Mouse (Mus musculus) bone marrow, adult 2 months (tissue): Measurements from ENCODE around the gene Canx. TPM values are rescaled to one million over a fixed set of nuclear protein-coding genes. Genes with fewer than 3 reads are reported as not detected.
A peak's percentile ranks its signal among the peaks of the same experiment; 100 is the strongest.
"Not testable (repeated sequence)": the region's sequence is repeated elsewhere in the genome, so short reads cannot be mapped to it uniquely, and the experiment has no call there.

Experiments used
- H3K27ac ChIP-seq: fragments of 200-500 bp; 2 replicates; pipeline ENCODE4 v1.5.1; 2012; ENCODE audit warnings: low read depth, mild to moderate bottlenecking, control low read depth, inconsistent platforms, low read length; ENCODE audit not compliant: control insufficient read depth, poor library complexity, insufficient read depth
- H3K4me1 ChIP-seq: fragments of 200-500 bp; 2 replicates; pipeline ENCODE4 v1.6.1; 2011; ENCODE audit warnings: low read length; ENCODE audit not compliant: control insufficient read depth, insufficient read depth
- H3K4me3 ChIP-seq: fragments of 200-500 bp; replicated peaks from 2 replicates; pipeline ENCODE3; 2011; ENCODE audit warnings: mild to moderate bottlenecking, low read depth, low read length, control low read depth; ENCODE audit not compliant: control insufficient read depth
- CTCF ChIP-seq: fragments of 200-500 bp; IDR thresholded peaks from 2 replicates; pipeline ENCODE4 v1.5.1; 2011; ENCODE audit warnings: low read length, control low read depth; ENCODE audit not compliant: control insufficient read depth, insufficient read depth
- POLR2A ChIP-seq: fragments of 200-500 bp; IDR thresholded peaks from 2 replicates; pipeline ENCODE4 v1.6.1; 2011; ENCODE audit warnings: low read depth, mild to moderate bottlenecking, control low read depth, low read length, borderline replicate concordance; ENCODE audit not compliant: control insufficient read depth
- WGBS: fragments of 180-500 bp; shearing (Covaris S2); methylation state at CpG from one replicate; pipeline ENCODE4 v1.1.7; 2018; 5-methylcytosine and 5-hydroxymethylcytosine counted together
- polyA plus RNA-seq: library from polyadenylated mRNA; stranded (reverse); fragments of >200 nt; gene quantifications from 2 replicates; pipeline ENCODE4 v1.2.4, GENCODE M21; 2011; ENCODE audit warnings: low replicate concordance; ENCODE audit not compliant: missing spikeins, insufficient read depth, insufficient read length

Canx gene
- polyA plus RNA-seq, 1 experiment, result 195 TPM

GRCm38 (mm10) chr11:50326302-50326966 is 961 bp upstream of the Canx start:
- WGBS, result under 1% methylated on average over 7 of the region's 7 CpGs
- no peak for TF ChIP-seq CTCF
- no peak for TF ChIP-seq POLR2A
- Histone ChIP-seq H3K4me3 (peak overlapping the region; percentile 77), H3K27ac (no peak overlapping the region), H3K4me1 (peaks cover 2% of the 10 kb centered on the region; the same call in 1 of the 2 replicates)

- under 1% methylated on average over 31 of the region's 34 CpGs for WGBS
- Histone ChIP-seq H3K4me1 (peaks cover 2% of the 10 kb centered on the region; the same call in 1 of the 2 replicates), H3K4me3 (peak overlapping the region; percentile 82), H3K27ac (peak overlapping the region; percentile 79)
- TF ChIP-seq CTCF (no peak), POLR2A (no peak)
Observed at GRCm38 (mm10) chr11:50324751-50325471, 562 bp downstream of the Canx start.

DNA sequence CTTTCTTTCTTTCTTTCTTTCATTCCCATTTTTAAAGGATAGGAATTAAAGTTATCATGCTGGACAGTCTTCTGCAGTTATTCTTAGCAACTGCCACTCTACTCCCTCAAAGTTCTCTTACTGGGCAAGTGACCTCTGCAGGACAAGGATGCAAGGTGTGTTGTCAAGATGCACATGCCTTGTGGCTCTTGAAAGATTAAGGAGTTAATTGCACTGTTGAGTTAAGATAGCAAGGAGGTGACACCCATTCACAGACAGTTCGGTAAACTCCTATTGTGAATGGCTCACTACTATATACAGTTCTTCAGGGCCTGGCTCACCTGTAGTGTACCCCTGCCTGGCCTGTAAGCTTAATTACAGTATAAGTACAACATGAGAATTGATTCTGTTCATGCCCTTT is 1.6 kb downstream of the Canx start:
- Histone ChIP-seq H3K4me1 (peaks cover 2% of the 10 kb centered on the region; the same call in 1 of the 2 replicates), H3K4me3 (peak overlapping the region; percentile 10), H3K27ac (no peak overlapping the region)
- no peak for TF ChIP-seq POLR2A
- no peak for TF ChIP-seq CTCF
- WGBS, result 3% methylated on average over 1 of the region's 1 CpGs

DNA sequence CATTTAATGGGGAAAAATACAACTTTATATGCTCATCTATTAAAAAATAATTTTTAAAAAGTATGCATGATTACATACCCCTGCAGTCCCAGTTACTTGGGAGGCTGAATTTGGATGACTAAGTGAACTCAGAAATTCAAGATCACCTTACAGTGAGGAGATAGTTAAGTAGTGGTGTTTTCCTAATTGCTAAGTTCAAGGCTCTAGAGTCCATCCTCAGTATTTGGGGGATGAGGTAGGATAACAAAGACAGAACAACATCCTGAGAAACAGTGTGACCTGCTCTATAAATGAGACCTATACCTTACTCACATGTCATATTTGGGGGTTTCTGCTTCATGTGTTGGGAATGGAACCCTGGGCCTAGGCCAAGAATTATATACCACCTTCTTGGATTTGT is 3.1 kb downstream of the Canx start:
- no peak overlapping the region for H3K27ac ChIP-seq
- H3K4me3 ChIP-seq, result no peak overlapping the region
- TF ChIP-seq POLR2A, result no peak
- no peak for TF ChIP-seq CTCF
- no peaks in the 10 kb centered on the region; the same call in 1 of the 2 replicates for H3K4me1 ChIP-seq

- Histone ChIP-seq H3K4me3 (no peak overlapping the region), H3K4me1 (no peaks in the 10 kb centered on the region; the same call in 1 of the 2 replicates), H3K27ac (no peak overlapping the region)
- 82% methylated on average over 6 of the region's 6 CpGs for WGBS
- TF ChIP-seq CTCF, result no peak
- TF ChIP-seq POLR2A, result no peak
Observed at GRCm38 (mm10) chr11:50321239-50321638, 4.2 kb downstream of the Canx start.

DNA sequence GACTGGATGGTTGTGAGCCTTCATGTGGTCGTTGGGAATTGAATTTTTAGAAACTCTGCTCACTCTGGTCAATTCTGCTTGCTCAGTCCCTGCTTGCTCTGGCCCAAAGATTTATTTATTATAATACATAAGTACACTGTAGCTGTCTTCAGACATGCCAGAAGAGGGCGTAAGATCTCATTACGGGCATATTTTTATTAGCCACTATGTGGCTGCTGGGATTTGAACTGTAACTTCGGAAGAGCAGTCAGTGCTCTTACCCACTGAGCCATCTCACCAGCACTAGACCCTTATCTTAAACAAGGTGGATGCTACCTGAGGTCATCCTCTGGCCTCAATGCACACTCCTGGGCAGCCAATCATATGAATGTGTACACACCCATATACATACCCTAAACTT is 6.1 kb downstream of the Canx start:
- 65% methylated on average over 4 of the region's 4 CpGs for WGBS

GRCm38 (mm10) chr11:50312803-50313202 is 12.7 kb downstream of the Canx start:
- TF ChIP-seq POLR2A (no peak), CTCF (no peak)
- Histone ChIP-seq H3K4me1 (no peaks in the 10 kb centered on the region), H3K27ac (no peak overlapping the region), H3K4me3 (no peak overlapping the region)
- WGBS, result 89% methylated on average over 2 of the region's 2 CpGs

More for the DNA sequence above, 6.1 kb downstream of the Canx start:
- not testable (repeated sequence) for H3K4me1 ChIP-seq, H3K27ac ChIP-seq, H3K4me3 ChIP-seq

DNA sequence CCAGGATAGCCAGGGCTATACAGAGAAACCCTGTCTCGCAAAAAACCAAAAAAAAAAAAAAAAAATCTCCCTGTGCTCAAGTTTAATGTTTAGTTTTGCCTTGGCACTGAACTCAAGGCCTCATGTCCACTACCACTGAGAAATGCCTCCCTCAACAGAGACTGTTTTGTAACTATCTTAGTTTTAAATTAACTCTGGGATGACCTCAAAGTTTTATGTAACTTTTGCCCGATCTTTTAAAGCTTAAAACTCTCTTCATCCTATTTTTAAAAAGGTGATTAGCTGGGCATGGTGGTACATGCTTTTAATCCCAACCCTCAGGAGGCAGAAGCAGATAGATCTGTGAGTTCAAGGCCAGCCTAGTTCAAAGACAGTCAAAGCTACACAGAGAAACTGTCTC is 22.1 kb downstream of the Canx start:
- TF ChIP-seq CTCF (no peak), POLR2A (no peak)
- H3K4me3 ChIP-seq, result no peak overlapping the region
- 92% methylated on average over 2 of the region's 2 CpGs for WGBS

DNA sequence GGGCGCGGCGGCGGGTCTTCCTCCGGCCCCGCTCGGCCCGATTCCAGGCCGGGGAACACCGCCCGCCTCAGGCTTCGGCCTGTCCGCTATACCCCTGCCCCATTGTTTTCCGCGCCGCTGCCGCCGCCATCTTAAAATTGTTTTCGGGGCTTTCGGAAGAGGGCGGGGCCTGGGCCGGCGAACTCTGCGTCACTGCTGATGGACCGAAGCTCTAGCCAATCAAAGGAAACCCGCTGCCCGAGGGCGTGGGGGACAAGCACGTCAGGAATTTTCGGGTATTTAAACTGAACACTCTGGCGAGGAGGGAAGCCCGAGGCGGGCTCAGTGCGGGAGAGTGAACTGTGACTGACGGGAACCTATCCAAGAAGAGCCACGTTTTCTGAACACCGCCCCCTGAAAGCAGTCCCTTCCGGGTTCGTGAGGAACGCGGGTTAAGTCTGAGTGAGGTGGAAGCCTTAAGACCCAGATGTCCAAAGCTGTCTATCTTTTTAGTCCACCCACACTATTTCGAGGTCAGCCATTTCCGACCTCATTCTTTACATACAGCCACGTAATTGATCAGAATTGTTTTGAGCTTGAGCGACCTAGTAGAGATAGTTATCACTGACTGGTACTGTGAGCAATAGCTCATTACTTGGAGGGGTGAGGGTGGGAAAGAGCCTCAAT is 33.1 kb downstream of the Canx start, which contains the start of gene Maml1:
Maml1 (minus strand) TSS at position 122 of the 666 bp plus-strand sequence.
- H3K4me3 ChIP-seq, result peak within 1 kb of the TSS; percentile 89
- WGBS, result under 1% methylated on average over 45 of the region's 45 CpGs
- peaks cover 5% of the 10 kb centered on the region; the same call in 1 of the 2 replicates for H3K4me1 ChIP-seq
- TF ChIP-seq CTCF, result no peak
- peak; percentile 78 for TF ChIP-seq POLR2A
- H3K27ac ChIP-seq, result peak within 1 kb of the TSS; percentile 99

More for the DNA sequence above, 22.1 kb downstream of the Canx start:
- Histone ChIP-seq H3K4me1 (no peaks in the 10 kb centered on the region), H3K27ac (no peak overlapping the region)
